Mouse (Mus musculus) cortical plate, adult 2 months (tissue): Measurements from ENCODE around the gene Ell.

Source experiments
- CTCF ChIP-seq: fragments of 200-500 bp; IDR thresholded peaks from 2 replicates; pipeline ENCODE4 v1.5.1; 2011; ENCODE audit warnings: mild to moderate bottlenecking, control low read depth, low read length; ENCODE audit not compliant: insufficient read depth; ENCODE audit errors: extremely low read depth
- POLR2A ChIP-seq: fragments of 200-500 bp; IDR thresholded peaks from 2 replicates; pipeline ENCODE4 v1.6.1; 2011; ENCODE audit warnings: mild to moderate bottlenecking, low read length, control low read depth; ENCODE audit not compliant: insufficient read depth; ENCODE audit errors: extremely low read depth

GRCm38 (mm10) chr8:70630532-70631381, 91.5 kb downstream of the Ell start:
- TF ChIP-seq CTCF (no peak), POLR2A (no peak)
